Mouse (Mus musculus): Measurements from ENCODE around the gene Sectm1b. TPM values are rescaled to one million over a fixed set of nuclear protein-coding genes. Genes with fewer than 3 reads are reported as not detected.

Gene Sectm1b
- polyA plus RNA-seq, 1 experiment from 2014 or later, result not detected

- 81% methylated on average over 7 of the region's 7 CpGs for WGBS
- Histone ChIP-seq H3K36me3 (ENCODE audit: control insufficient read depth, insufficient read depth, low read length) (no peaks in the 10 kb centered on the region), H3K9ac (ENCODE audit: low read length) (no peak overlapping the region), H3K9me3 (ENCODE audit: control insufficient read depth, low read length) (no peaks in the 10 kb centered on the region), H3K4me2 (ENCODE audit: low read depth, low read length, severe bottlenecking) (no peak overlapping the region), H3K27ac (ENCODE audit: low read depth, low read length) (no peak overlapping the region), H3K27me3 (ENCODE audit: control insufficient read depth, insufficient read depth, low read length) (no peaks in the 10 kb centered on the region), H3K4me3 (ENCODE audit: low read depth, low read length) (no peak overlapping the region), H3K4me1 (replicated peaks; ENCODE audit: control insufficient read depth, insufficient read depth, low read length) (no peaks in the 10 kb centered on the region)
- ATAC-seq (replicated peaks; ENCODE audit: low FRiP score) (no peak), DNase-seq (ENCODE audit: low spot score) (no peak)
Measured at GRCm38 (mm10) chr11:121099762-121100161, 36.4 kb upstream of the Sectm1b start.

DNA sequence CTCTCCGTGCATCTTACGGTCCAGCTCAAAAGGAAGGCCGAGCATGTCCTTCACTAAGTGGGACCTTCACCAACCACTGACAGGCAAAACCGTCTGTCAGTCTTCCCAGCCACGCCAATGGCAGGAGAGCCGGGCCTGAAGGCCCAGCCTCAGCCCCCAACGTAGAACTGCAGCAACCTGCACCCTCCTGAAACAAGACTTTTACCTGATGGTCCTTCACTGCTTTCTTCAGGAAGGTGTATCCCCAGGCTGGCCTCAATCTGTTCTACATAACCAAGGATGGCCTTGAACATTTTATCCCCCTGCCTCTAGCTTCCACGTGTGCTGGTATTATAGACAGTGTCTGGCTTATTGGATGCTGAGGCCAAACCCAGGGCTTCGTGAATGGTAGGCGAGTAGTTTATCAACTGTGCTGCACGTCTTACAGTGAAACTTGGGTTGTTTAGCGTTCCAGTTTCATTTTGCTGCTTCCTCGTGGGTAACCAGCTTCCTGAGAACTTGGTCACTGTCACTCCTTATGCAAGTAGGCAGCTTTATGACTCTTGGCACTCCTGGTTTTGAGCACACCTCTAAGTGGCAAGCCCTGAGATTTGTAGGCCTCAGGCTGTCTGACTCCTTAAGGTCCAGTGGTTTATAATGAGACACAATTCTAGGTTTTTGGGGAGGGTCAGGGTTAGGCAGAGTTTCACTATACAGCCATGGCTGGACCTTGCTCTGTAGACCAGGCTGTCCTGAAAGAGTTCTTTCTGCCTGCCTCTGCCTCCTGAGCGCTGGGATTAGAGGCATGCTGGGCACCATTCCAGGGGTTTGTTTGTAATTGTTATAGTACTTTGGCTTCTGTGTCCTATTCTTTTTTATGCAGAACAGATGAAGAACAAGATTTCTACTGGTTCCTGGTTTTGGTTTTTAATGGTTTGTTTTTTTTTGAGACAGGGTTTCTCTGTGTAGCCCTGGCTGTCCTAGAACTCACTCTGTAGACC lies 29.5 kb upstream of the Sectm1b start:
- Histone ChIP-seq H3K4me2 (ENCODE audit: low read depth, low read length, severe bottlenecking) (no peak overlapping the region), H3K27me3 (ENCODE audit: control insufficient read depth, insufficient read depth, low read length) (no peaks in the 10 kb centered on the region), H3K4me3 (ENCODE audit: low read depth, low read length) (no peak overlapping the region), H3K9me3 (ENCODE audit: control insufficient read depth, low read length) (no peaks in the 10 kb centered on the region), H3K27ac (ENCODE audit: low read depth, low read length) (no peak overlapping the region), H3K4me1 (replicated peaks; ENCODE audit: control insufficient read depth, insufficient read depth, low read length) (no peaks in the 10 kb centered on the region), H3K36me3 (ENCODE audit: control insufficient read depth, insufficient read depth, low read length) (no peaks in the 10 kb centered on the region), H3K9ac (ENCODE audit: low read length) (no peak overlapping the region)
- ATAC-seq (replicated peaks; ENCODE audit: low FRiP score), result no peak
- DNase-seq (ENCODE audit: low spot score), result no peak
- 88% methylated on average over 14 of the region's 14 CpGs for WGBS

DNA sequence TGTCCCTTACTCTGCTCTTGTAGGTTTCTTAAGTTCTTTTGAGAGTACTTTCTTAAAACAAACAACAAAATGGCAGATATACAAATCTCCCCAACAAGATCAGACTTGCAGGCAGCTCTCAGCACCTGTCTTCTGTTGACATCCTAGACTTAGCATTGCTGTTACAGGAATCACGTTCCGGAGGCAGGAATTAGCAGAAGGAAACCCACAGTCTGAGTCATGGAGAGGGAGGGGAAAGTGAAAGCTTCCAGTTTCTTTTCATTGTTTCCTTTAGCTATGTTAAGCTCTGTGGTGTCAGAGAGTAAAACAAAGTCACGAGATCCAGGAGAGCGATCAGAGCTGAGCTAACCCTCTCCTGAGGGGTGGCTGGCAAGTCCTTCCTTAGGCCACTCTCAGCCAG lies 27.6 kb upstream of the Sectm1b start:
- no peaks in the 10 kb centered on the region for H3K4me1 ChIP-seq (replicated peaks; ENCODE audit: control insufficient read depth, insufficient read depth, low read length)
- no peak overlapping the region for H3K4me2 ChIP-seq (ENCODE audit: low read depth, low read length, severe bottlenecking)
- 72% methylated on average over 4 of the region's 4 CpGs for WGBS
- no peaks in the 10 kb centered on the region for H3K36me3 ChIP-seq (ENCODE audit: control insufficient read depth, insufficient read depth, low read length)
- DNase-seq (ENCODE audit: low spot score) (no peak), ATAC-seq (replicated peaks; ENCODE audit: low FRiP score) (no peak)
- H3K9me3 ChIP-seq (ENCODE audit: control insufficient read depth, low read length), result no peaks in the 10 kb centered on the region
- H3K27ac ChIP-seq (ENCODE audit: low read depth, low read length), result no peak overlapping the region
- H3K4me3 ChIP-seq (ENCODE audit: low read depth, low read length), result no peak overlapping the region
- H3K9ac ChIP-seq (ENCODE audit: low read length), result no peak overlapping the region
- no peaks in the 10 kb centered on the region for H3K27me3 ChIP-seq (ENCODE audit: control insufficient read depth, insufficient read depth, low read length)

GRCm38 (mm10) chr11:121089756-121090546 lies 26.6 kb upstream of the Sectm1b start:
- Histone ChIP-seq H3K36me3 (ENCODE audit: control insufficient read depth, insufficient read depth, low read length) (no peaks in the 10 kb centered on the region), H3K9me3 (ENCODE audit: control insufficient read depth, low read length) (no peaks in the 10 kb centered on the region), H3K4me2 (ENCODE audit: low read depth, low read length, severe bottlenecking) (no peak overlapping the region), H3K9ac (ENCODE audit: low read length) (no peak overlapping the region), H3K4me1 (replicated peaks; ENCODE audit: control insufficient read depth, insufficient read depth, low read length) (no peaks in the 10 kb centered on the region), H3K4me3 (ENCODE audit: low read depth, low read length) (no peak overlapping the region), H3K27ac (ENCODE audit: low read depth, low read length) (no peak overlapping the region), H3K27me3 (ENCODE audit: control insufficient read depth, insufficient read depth, low read length) (no peaks in the 10 kb centered on the region)
- ATAC-seq (replicated peaks; ENCODE audit: low FRiP score) (no peak), DNase-seq (ENCODE audit: low spot score) (no peak)
- 89% methylated on average over 2 of the region's 2 CpGs for WGBS

GRCm38 (mm10) chr11:121088997-121089396 lies 25.6 kb upstream of the Sectm1b start:
- 84% methylated on average over 6 of the region's 6 CpGs for WGBS
- Histone ChIP-seq H3K9me3 (ENCODE audit: control insufficient read depth, low read length) (no peaks in the 10 kb centered on the region), H3K27me3 (ENCODE audit: control insufficient read depth, insufficient read depth, low read length) (no peaks in the 10 kb centered on the region), H3K27ac (ENCODE audit: low read depth, low read length) (no peak overlapping the region), H3K36me3 (ENCODE audit: control insufficient read depth, insufficient read depth, low read length) (no peaks in the 10 kb centered on the region), H3K4me1 (replicated peaks; ENCODE audit: control insufficient read depth, insufficient read depth, low read length) (no peaks in the 10 kb centered on the region), H3K4me3 (ENCODE audit: low read depth, low read length) (no peak overlapping the region), H3K4me2 (ENCODE audit: low read depth, low read length, severe bottlenecking) (no peak overlapping the region), H3K9ac (ENCODE audit: low read length) (no peak overlapping the region)
- DNase-seq (ENCODE audit: low spot score) (no peak), ATAC-seq (replicated peaks; ENCODE audit: low FRiP score) (no peak)

DNA sequence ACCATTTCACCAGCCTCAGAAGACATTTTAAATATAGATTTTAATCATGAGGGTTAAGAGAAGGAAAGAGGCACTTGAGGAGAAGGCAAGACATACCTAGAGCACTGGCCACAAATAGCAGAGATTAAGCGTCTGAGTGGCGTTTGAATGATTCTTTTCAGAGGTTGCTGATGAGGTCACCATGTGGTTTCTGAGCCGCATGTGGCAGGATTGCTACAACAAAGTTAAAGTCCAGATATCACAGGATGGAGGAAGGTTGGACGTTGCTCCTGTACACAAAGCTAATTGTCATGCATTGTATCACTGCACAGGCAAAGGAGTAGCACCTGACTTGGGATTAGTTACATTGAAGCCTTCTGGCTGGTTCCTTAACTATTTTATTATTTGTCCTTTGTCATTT lies 22.9 kb upstream of the Sectm1b start:
- Histone ChIP-seq H3K36me3 (ENCODE audit: control insufficient read depth, insufficient read depth, low read length) (no peaks in the 10 kb centered on the region), H3K4me1 (replicated peaks; ENCODE audit: control insufficient read depth, insufficient read depth, low read length) (no peaks in the 10 kb centered on the region), H3K4me3 (ENCODE audit: low read depth, low read length) (no peak overlapping the region), H3K27ac (ENCODE audit: low read depth, low read length) (no peak overlapping the region), H3K27me3 (ENCODE audit: control insufficient read depth, insufficient read depth, low read length) (no peaks in the 10 kb centered on the region), H3K9ac (ENCODE audit: low read length) (no peak overlapping the region), H3K4me2 (ENCODE audit: low read depth, low read length, severe bottlenecking) (no peak overlapping the region), H3K9me3 (ENCODE audit: control insufficient read depth, low read length) (no peaks in the 10 kb centered on the region)
- DNase-seq (ENCODE audit: low spot score), result no peak
- ATAC-seq (replicated peaks; ENCODE audit: low FRiP score), result no peak
- WGBS, result 63% methylated on average over 4 of the region's 4 CpGs

DNA sequence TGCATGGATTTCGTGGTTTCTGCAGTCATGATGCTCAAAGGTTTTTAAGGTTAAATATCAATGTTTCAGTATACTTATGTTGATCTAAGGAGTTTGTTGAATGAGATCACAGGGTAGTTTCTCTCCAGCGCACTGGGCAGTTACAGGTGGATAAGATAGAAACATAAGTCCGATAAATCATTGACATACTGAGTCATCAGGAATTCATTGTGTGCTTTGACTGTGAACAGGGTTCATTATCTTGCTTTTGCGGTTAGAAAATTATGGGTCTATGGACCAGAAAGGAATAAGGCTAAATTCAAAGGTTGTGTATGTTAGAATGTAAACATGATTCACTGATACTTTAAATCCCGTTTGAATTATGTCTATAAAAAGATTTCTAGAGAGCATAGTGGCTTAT lies 21.8 kb upstream of the Sectm1b start:
- ATAC-seq (replicated peaks; ENCODE audit: low FRiP score), result no peak
- Histone ChIP-seq H3K27ac (ENCODE audit: low read depth, low read length) (no peak overlapping the region), H3K9ac (ENCODE audit: low read length) (no peak overlapping the region), H3K9me3 (ENCODE audit: control insufficient read depth, low read length) (no peaks in the 10 kb centered on the region), H3K4me3 (ENCODE audit: low read depth, low read length) (no peak overlapping the region), H3K4me2 (ENCODE audit: low read depth, low read length, severe bottlenecking) (no peak overlapping the region), H3K36me3 (ENCODE audit: control insufficient read depth, insufficient read depth, low read length) (no peaks in the 10 kb centered on the region), H3K27me3 (ENCODE audit: control insufficient read depth, insufficient read depth, low read length) (no peaks in the 10 kb centered on the region), H3K4me1 (replicated peaks; ENCODE audit: control insufficient read depth, insufficient read depth, low read length) (no peaks in the 10 kb centered on the region)
- WGBS, result 83% methylated on average over 5 of the region's 5 CpGs
- DNase-seq (ENCODE audit: low spot score), result no peak

DNA sequence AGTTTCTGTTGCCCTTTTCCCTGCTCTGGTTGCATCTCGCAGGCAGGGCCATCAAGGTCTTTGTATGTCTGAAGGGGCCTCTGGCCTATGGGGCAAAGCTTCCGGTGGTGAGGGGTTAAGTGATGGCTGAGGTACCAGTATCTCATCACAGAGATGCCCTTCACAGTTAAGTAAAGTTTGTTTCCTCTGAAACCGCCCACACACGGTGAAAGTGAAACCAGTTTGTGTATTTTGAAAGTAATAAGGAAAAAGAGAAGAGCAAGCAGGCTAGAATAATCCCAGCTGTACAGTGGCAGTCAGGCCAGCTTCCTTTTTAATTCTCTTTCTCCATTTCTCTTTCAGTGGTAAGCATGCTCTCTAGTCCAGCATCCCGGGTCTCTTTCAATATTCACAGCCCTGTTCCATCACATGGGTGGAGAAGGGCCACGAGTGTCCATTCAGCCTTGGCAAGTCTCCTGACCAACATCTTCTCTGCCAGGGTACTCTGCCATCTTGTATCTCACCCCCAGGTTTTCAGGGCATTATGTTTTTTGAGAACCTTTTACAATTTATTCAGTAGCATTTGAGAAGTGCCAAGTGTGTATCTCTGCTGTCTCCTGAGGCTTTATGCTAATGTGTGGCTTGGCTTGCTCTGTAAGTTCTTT lies 19.6 kb upstream of the Sectm1b start:
- DNase-seq (ENCODE audit: low spot score) (no peak), ATAC-seq (replicated peaks; ENCODE audit: low FRiP score) (no peak)
- 89% methylated on average over 6 of the region's 6 CpGs for WGBS
- H3K27ac ChIP-seq (ENCODE audit: low read depth, low read length), result no peak overlapping the region
- no peaks in the 10 kb centered on the region for H3K9me3 ChIP-seq (ENCODE audit: control insufficient read depth, low read length)
- H3K9ac ChIP-seq (ENCODE audit: low read length), result no peak overlapping the region
- no peaks in the 10 kb centered on the region for H3K36me3 ChIP-seq (ENCODE audit: control insufficient read depth, insufficient read depth, low read length)
- H3K4me1 ChIP-seq (replicated peaks; ENCODE audit: control insufficient read depth, insufficient read depth, low read length), result no peaks in the 10 kb centered on the region
- no peak overlapping the region for H3K4me2 ChIP-seq (ENCODE audit: low read depth, low read length, severe bottlenecking)
- no peak overlapping the region for H3K4me3 ChIP-seq (ENCODE audit: low read depth, low read length)
- H3K27me3 ChIP-seq (ENCODE audit: control insufficient read depth, insufficient read depth, low read length), result no peaks in the 10 kb centered on the region
